ENCODE assay signal across 15 mouse cellular contexts in genomic region chr1:75680366-75680765, GRCm38 (mm10).
DNase-seq lines count a peak whose midpoint lies in the region; ATAC-seq and TF ChIP-seq lines count a peak whose summit lies in the region.
"Had no signal": no experiment of that assay in that cellular context is flagged by ENCODE, and none has a peak within 500 bp of the region (broad histone marks: within the 10 kb centered on the region; RNA-seq: fewer than 3 reads in every experiment).

No protein-coding gene starts in this region.

- peaks cover 9% of the 10 kb centered on the region for H3K9me3 ChIP-seq in heart, embryonic 13.5 days
- peaks cover 7% of the 10 kb centered on the region for H3K9me3 ChIP-seq in midbrain, embryonic 10.5 days (replicated peaks)
- H3K9me3 ChIP-seq in midbrain, embryonic 16.5 days (replicated peaks; ENCODE audit: control insufficient read depth, low read length, poor library complexity, severe bottlenecking), result no peaks in the 10 kb centered on the region; the same call in 1 of the 2 replicates
- peaks cover 6% of the 10 kb centered on the region; the same call in 1 of the 2 replicates for H3K9me3 ChIP-seq in limb, embryonic 10.5 days (replicated peaks)

- TF ChIP-seq POLR2A in cerebellum, adult 2 months (IDR thresholded peaks at IDR 0.05; ENCODE audit: borderline replicate concordance, insufficient read depth, low read length), result no peak

- WGBS in heart, embryonic 13.5 days, result 27% methylated on average over 10 of the region's 10 CpGs
- 45% methylated on average over 10 of the region's 10 CpGs for WGBS in midbrain, embryonic 10.5 days
- 16% methylated on average over 10 of the region's 10 CpGs for WGBS in midbrain, embryonic 16.5 days
- 22% methylated on average over 10 of the region's 10 CpGs for WGBS in limb, embryonic 10.5 days
- WGBS in cerebellum, adult 2 months, result 37% methylated on average over 10 of the region's 10 CpGs

- H3K36me3 ChIP-seq in heart, embryonic 13.5 days, result no peaks in the 10 kb centered on the region
- peaks cover 5% of the 10 kb centered on the region; the same call in 1 of the 2 replicates for H3K36me3 ChIP-seq in midbrain, embryonic 10.5 days
- no peaks in the 10 kb centered on the region for H3K36me3 ChIP-seq in midbrain, embryonic 16.5 days (ENCODE audit: control insufficient read depth, insufficient read depth, low read length)
- H3K36me3 ChIP-seq in limb, embryonic 10.5 days, result peaks cover 5% of the 10 kb centered on the region; the same call in 1 of the 2 replicates
- H3K36me3 ChIP-seq: G1E; midbrain, embryonic 12.5 days had no signal

- H3K4me3 ChIP-seq in heart, embryonic 13.5 days, result no peak overlapping the region
- H3K4me3 ChIP-seq in midbrain, embryonic 10.5 days, result no peak overlapping the region
- H3K4me3 ChIP-seq in midbrain, embryonic 16.5 days (ENCODE audit: low read depth, low read length), result no peak overlapping the region
- H3K4me3 ChIP-seq in limb, embryonic 10.5 days, result no peak overlapping the region
- no peak overlapping the region for H3K4me3 ChIP-seq in cerebellum, adult 2 months (replicated peaks; ENCODE audit: insufficient read depth, low read depth, low read length)
- H3K4me3 ChIP-seq: midbrain, embryonic 12.5 days had no signal

- no peak for TF ChIP-seq CTCF in cerebellum, adult 2 months (IDR thresholded peaks at IDR 0.05; ENCODE audit: borderline replicate concordance, insufficient read depth, low read depth, low read length)

- H3K4me1 ChIP-seq in heart, embryonic 13.5 days, result peaks cover 10% of the 10 kb centered on the region
- H3K4me1 ChIP-seq in midbrain, embryonic 10.5 days, result peaks cover 36% of the 10 kb centered on the region
- no peaks in the 10 kb centered on the region for H3K4me1 ChIP-seq in midbrain, embryonic 16.5 days (ENCODE audit: control insufficient read depth, insufficient read depth, low read length)
- peaks cover 11% of the 10 kb centered on the region for H3K4me1 ChIP-seq in limb, embryonic 10.5 days
- H3K4me1 ChIP-seq in cerebellum, adult 2 months (ENCODE audit: control insufficient read depth, insufficient read depth, low read length), result no peaks in the 10 kb centered on the region

- H3K27ac ChIP-seq in heart, embryonic 13.5 days (replicated peaks), result no peak overlapping the region
- peak overlapping the region; percentile 58 for H3K27ac ChIP-seq in midbrain, embryonic 10.5 days (replicated peaks)
- H3K27ac ChIP-seq in midbrain, embryonic 16.5 days (ENCODE audit: low read length), result no peak overlapping the region
- H3K27ac ChIP-seq in limb, embryonic 10.5 days, result peak overlapping the region; percentile 37; the same call in 1 of the 2 replicates
- no peak overlapping the region for H3K27ac ChIP-seq in cerebellum, adult 2 months (ENCODE audit: insufficient read depth, low read length)
- H3K27ac ChIP-seq: midbrain, embryonic 12.5 days had no signal

- intact Hi-C loops in heart, postnatal 36 days (cut with DNase I), result no loop called here

- peak overlapping the region; percentile 43 for H3K4me2 ChIP-seq in heart, embryonic 13.5 days
- H3K4me2 ChIP-seq in midbrain, embryonic 16.5 days (ENCODE audit: low read length), result no peak overlapping the region; the same call in 1 of the 2 replicates
- H3K4me2 ChIP-seq: midbrain, embryonic 12.5 days had no signal

- no peak for ATAC-seq in heart, embryonic 13.5 days (ENCODE audit: extremely low read depth, insufficient number of reproducible peaks, low FRiP score, low TSS enrichment)
- ATAC-seq in midbrain, embryonic 16.5 days, result no peak
- ATAC-seq: lung, postnatal 0 days had no signal

- H3K27me3 ChIP-seq in heart, embryonic 13.5 days (replicated peaks), result no peaks in the 10 kb centered on the region; the same call in 1 of the 2 replicates
- peaks cover 27% of the 10 kb centered on the region for H3K27me3 ChIP-seq in midbrain, embryonic 10.5 days (ENCODE audit: low read depth, poor library complexity, severe bottlenecking)
- no peaks in the 10 kb centered on the region for H3K27me3 ChIP-seq in midbrain, embryonic 16.5 days (ENCODE audit: control insufficient read depth, insufficient read depth, low read depth, low read length)
- 0 out of 2 replicates have a peak, but pooled peaks cover 5% of the 10 kb centered on the region for H3K27me3 ChIP-seq in limb, embryonic 10.5 days (ENCODE audit: low read depth, poor library complexity, severe bottlenecking)
- no peaks in the 10 kb centered on the region for H3K27me3 ChIP-seq in cerebellum, adult 2 months (ENCODE audit: control insufficient read depth, insufficient read depth, low read length)

- DNase-seq in heart, postnatal 36 days, result no peak
- no peak for DNase-seq in midbrain, embryonic 10.5 days (ENCODE audit: low spot score)
- no peak for DNase-seq in limb, embryonic 10.5 days (ENCODE audit: low spot score)
- no peak for DNase-seq in cerebellum, adult 2 months
- no peak for DNase-seq in urinary bladder, postnatal 4 days (ENCODE audit: low spot score in 2 of 2)
- DNase-seq: adrenal gland, postnatal 25 days; gastrocnemius, postnatal 10 days; heart, postnatal 4 days; kidney, postnatal 10 days; liver had no signal

- no peak overlapping the region for H3K9ac ChIP-seq in heart, embryonic 13.5 days
- no peak overlapping the region for H3K9ac ChIP-seq in midbrain, embryonic 16.5 days (ENCODE audit: low read depth, low read length)
- H3K9ac ChIP-seq: midbrain, embryonic 12.5 days had no signal

Comparison
In these comparisons a context has a peak if more than half of its experiments do, and no peak if none do; other contexts are left out.
1. H3K27ac ChIP-seq: peak in midbrain, embryonic 10.5 days (single experiment) and limb, embryonic 10.5 days (single experiment); none in heart, embryonic 13.5 days (single experiment), midbrain, embryonic 16.5 days (single experiment) and cerebellum, adult 2 months (single experiment).